Mouse (Mus musculus) mouse embryonic stem cell (cell line): ENCODE measurements around the gene Llgl1.

Source experiments
- in situ Hi-C, 2 experiments: fragments of 300-500 bp; cut with MboI; formaldehyde crosslinking; loops; 1 replicate in 1 of 2; 3 replicates in 1 of 2; pipeline ENCODE4 v1.14.3; 2019 to 2020; ENCODE audit warnings: low sequenced_read_pairs in 2 of 2, low pct_unique_long_range_greater_than_20kb in 1 of 2, mixed read lengths in 1 of 2; ENCODE audit not compliant: unreplicated experiment in 1 of 2

Gene Llgl1

GRCm38 (mm10) chr11:60712639-60713255 is 13.2 kb downstream of the Llgl1 start:
- in situ Hi-C loops: loop anchor here in 1 of 2 experiments (25.0 kb wide), 1 partner anchor 150 kb away; no protein-coding TSS in a partner anchor

- in situ Hi-C loops: loop anchor here in 1 of 2 experiments (25.0 kb wide), 1 partner anchor 154 kb away; no protein-coding TSS in a partner anchor
Observed at GRCm38 (mm10) chr11:60715833-60716232, 16.3 kb downstream of the Llgl1 start.

DNA sequence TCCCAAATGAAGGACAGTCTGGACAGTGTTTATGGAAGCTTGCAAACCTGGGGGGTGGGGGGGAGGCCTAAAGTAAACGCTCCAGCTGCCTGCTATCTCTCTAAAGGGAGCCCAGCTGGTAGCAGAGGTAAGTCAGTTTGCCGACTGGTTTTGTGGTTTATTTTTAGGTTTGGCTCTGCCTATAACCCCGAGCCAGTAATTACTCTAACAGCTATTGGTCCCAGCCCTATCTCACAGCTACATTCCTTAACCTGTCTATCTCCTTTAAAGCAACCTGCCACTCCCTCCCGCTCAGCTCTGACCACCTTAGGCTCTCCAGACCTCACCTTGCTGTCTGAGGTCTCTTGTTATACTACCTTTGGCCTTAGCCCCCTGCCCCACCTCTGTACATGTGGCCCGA is 19.7 kb downstream of the Llgl1 start:
- in situ Hi-C loops: loop anchor here in 1 of 2 experiments (25.0 kb wide), 1 partner anchor 157 kb away; no protein-coding TSS in a partner anchor

DNA sequence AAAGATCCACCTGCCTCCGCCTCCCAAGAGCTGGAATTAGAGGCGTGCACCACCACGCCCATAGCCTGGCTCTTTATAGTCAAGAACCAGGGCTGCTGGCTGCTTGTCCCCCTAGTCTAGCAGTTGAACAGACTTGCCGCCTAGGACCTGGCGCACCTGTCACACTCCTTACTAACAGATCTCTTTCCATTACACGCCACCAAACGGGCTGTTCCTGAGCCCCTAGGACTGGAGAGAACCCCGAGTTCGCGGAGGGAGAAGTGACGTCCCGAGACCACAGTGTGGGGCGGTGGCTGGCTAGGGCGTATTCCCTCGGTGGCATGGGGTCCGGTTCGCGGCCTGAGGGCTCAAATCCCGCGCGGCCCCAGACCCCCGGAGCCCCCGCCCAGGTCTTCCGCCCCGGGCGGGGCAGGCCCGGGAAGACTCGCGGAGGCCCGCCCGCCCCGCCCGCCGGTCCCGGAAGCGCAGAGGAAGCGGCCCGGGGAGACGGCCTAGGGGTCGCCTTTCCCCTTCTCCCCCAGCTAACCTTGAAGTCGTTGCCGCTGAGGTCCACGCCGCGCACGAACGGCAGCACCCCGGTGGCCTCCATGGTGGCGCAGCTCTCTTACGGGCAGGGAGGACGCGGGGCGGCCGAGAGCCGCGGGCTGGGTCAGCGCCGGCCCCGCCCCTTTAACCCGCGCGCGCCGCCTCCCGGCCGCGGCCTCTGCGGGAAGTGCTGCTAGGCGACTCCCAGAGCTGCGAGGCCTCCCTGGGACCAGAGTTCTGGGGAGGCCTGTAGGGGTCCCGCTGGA is 27.3 kb downstream of the Llgl1 start, which contains the start of gene Flii:
TSS of gene Flii (minus strand) at position 663 of the 791 bp plus-strand sequence.
- in situ Hi-C loops: no loop called here

GRCm38 (mm10) chr11:60727392-60728140 is 28.0 kb downstream of the Llgl1 start:
- in situ Hi-C loops: no loop called here

DNA sequence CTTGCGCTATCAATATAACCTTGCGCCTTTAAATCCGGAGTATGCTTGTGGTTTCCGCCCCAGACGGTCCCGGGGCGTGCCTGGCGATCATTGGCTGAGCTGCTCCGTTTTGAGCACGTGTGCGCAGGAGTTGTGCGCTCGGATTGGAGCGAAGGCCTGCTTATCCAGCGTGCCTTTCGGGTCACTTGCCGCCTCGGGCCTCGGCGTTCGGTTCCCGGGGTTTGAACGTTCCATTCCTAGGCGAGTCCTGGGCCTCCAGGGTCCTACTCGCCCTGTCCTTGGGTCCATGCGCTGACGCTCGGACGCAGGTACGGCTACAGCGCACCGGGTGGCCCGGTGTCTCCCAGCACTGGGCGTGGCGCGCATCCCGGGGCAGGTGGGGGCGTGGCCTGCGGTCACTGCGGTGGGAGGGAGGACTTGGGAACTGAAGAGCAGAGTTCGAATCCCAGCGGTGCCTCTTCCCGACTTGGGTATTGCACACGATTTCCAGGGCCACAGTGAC is 28.8 kb downstream of the Llgl1 start, which contains the start of gene Mief2:
TSS of gene Mief2 (plus strand) at position 139 of the 502 bp plus-strand sequence.
- in situ Hi-C loops: no loop called here

DNA sequence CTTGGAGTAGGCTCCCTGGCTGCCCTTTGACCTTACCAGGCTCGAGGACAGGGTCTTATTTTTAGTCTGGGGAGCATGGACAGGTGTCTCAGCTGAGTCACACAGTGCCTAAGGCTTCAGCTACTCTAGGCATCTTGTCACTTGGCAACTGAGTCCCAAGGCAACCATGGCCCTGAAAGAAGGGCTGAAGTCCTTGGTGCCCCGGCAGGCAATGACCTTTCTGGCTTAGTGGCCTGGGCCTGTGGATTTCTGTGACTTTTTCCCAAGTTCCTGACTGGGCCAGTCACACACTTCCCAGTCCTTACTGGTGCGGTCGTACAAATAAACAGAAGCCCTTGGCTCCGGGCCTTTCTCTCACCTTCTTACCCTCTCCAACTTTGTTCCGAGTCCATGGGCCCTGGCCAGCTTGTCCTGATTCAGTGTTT is 29.7 kb downstream of the Llgl1 start:
- in situ Hi-C loops: no loop called here

- in situ Hi-C loops: no loop called here
Observed at GRCm38 (mm10) chr11:60730169-60730568, 30.6 kb downstream of the Llgl1 start.

DNA sequence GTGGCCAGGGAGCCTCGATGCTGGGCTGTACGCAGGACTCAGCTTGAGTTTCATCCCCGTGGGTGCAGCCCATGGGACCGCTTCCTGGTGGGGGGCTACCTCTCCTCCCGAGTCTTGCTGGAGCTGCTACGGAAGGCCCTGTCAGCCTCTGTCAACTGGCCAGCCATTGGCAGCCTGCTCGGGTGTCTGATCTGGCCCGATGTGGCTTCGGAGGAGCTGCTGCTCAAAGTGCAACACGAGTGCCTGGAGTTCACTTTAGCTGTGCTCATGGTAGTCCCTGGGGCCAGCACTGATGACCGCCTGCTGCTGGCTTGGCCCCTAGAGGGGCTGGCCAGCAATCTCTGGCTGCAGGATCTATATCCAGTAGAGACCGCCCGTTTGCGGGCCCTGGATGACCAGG is 31.7 kb downstream of the Llgl1 start:
- in situ Hi-C loops: no loop called here

GRCm38 (mm10) chr11:60734206-60734605 is 34.7 kb downstream of the Llgl1 start:
- in situ Hi-C loops: no loop called here

GRCm38 (mm10) chr11:60735191-60735590 is 35.7 kb downstream of the Llgl1 start:
- in situ Hi-C loops: no loop called here

DNA sequence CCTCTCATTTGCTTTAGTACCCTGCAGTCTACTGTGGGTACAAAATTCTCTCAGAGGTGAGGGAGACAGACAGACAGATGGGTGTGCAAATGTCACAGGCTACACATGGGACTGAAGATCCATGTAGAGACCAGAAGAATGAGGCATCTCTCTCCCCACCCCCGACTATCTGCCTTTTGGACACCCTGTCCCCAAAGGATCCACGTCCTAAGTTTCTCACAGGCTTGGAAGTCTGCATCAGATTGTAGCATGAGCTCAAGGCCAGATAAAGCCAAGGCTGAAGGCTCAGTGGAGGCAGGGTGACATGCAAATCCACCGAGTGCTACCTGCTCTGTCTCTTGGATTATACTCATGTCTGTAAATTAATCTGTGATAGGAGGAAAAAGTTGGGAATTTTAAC is 37.0 kb downstream of the Llgl1 start:
- in situ Hi-C loops: no loop called here

DNA sequence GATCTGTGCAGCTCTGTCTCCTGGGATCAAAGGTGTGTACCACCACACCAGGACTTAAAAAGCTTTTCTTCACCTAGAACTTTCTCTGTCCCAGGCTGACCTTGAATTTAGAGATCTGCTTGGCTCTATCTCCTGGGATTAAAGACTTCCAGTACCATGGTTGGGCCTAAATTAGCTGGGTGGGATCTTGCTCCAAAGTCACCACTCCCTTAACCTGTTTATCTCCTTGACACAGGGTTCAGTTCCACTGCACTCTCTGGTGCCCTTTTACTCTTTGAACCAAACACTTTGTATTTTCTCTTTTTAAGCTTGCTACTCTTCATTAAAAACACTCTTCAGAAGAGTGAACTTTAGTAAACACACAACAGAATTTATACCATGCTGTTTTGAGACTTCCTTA is 37.9 kb downstream of the Llgl1 start:
- in situ Hi-C loops: no loop called here

DNA sequence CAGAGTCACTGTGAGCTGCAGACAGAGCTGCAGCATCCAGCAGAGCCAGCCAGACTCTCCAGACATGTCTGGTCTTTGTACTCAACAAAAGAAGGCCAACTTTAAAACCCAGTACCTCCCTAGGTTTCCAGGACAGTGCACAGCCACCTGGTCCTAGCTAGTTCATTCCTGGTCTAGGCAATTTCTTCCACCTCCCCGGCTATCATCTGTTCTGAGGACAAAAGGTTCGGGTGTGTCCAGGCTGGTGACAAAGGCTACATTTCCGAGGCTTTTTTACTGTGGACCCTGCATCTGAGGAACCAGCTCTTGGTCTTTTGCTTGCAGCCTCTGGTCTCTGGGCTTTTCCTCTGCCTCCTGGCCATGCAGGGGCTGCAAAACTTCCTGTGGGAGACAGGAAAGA is 40.8 kb downstream of the Llgl1 start:
- in situ Hi-C loops: no loop called here

GRCm38 (mm10) chr11:60755570-60755969 is 56.0 kb downstream of the Llgl1 start:
- in situ Hi-C loops: no loop called here

DNA sequence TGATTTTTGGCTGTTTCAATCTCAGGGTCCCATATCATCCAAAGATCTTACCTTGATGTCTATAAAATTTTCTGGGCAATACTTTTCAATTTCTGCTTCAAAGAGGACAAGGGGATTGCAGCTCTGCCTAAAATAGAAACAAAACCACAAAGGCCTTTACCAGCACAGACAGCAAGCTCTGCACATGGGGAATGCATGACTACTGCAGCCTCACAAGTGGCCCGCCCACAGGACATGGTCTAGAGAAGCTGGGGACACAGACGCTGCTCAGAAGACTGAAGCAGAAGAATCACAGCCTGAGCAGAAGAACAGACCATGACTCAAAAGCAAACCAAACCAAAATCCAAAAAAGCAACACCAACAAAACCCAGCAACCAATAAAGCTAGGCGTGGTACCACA is 62.2 kb downstream of the Llgl1 start:
- in situ Hi-C loops: no loop called here
